Mouse (Mus musculus) frontal cortex, adult (tissue): Measurements from ENCODE around the gene Golga2.

Experiments
- ATAC-seq: cut with Nextera tagmentation; 2 replicates; pipeline ENCODE4 v1.9.2; 2017; ENCODE audit warnings: mild to moderate bottlenecking, moderate library complexity, mixed read lengths; ENCODE audit not compliant: low TSS enrichment

Gene Golga2

DNA sequence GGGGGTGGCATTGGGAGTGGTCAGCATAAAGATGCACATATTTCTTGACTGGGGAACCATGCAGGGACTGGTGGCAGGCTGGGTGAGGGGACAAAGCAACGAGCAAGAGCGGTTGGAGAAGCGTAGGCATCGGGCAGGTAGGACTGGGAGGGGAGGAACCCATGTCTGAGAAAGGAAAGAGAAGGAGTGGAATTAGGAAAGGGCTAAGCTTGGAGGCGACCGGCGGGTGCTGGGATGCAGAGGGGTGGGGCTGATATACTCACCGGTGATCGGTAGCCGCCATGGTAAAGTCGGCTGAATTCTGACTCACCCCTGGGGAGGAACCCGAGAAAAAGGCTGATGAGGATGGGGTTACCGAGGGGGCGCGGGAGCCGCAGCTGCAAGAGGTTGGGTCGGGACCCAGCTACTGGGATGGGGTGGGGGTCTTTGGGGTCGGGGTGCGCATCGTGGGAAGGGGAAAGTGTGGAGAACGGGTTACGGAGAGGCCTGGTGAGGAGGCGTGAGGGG is at the start of gene Golga2:
Gene Golga2 (plus strand): TSS at position 51 of the 507 bp plus-strand sequence.
- no peak for ATAC-seq

- no peak for ATAC-seq
Observed at GRCm38 (mm10) chr2:32237571-32237970, 49.6 kb upstream of the Golga2 start.

GRCm38 (mm10) chr2:32238708-32239435 is 48.3 kb upstream of the Golga2 start:
- ATAC-seq = no peak

GRCm38 (mm10) chr2:32240591-32240990 is 46.6 kb upstream of the Golga2 start:
- no peak for ATAC-seq

GRCm38 (mm10) chr2:32242986-32243385 is 44.2 kb upstream of the Golga2 start:
- ATAC-seq = no peak

GRCm38 (mm10) chr2:32246741-32247140 is 40.4 kb upstream of the Golga2 start:
- no peak for ATAC-seq

GRCm38 (mm10) chr2:32248377-32249361 is 38.5 kb upstream of the Golga2 start:
- no peak for ATAC-seq

DNA sequence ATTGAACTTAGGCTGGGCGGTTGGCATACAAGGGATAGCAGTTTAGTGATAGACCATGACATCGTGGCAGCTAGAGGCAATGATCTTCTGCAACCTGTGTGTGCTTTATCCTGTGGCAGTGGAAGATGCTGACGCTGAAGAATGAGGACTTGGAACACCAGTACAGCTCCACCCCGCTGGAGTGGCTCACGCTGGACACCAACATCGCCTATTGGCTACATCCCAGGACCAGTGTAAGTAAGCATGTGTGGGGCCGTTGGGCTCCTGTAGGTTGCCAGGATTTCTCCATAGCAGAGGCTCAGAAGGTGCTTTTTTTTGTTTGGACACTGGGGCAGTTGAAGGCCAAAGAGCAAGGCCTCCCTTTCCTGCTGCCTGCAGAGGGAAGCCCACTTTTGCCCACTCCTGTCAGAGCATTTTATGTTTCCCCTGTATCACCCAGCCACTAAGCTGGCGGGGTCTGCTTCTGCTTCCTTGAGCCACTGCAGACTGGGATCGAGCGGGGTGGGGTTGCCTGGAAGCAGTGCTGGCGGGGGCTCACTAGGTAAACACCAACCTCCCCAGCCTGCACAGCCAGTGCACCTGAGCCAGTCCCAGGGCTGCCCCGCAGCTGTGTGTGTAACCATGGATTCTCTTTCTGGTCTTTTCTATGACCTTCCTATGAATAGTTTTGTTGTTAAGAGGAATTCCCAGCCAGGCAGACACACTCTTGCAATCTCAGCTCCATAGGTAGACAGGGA is 35.2 kb upstream of the Golga2 start:
- no peak for ATAC-seq

DNA sequence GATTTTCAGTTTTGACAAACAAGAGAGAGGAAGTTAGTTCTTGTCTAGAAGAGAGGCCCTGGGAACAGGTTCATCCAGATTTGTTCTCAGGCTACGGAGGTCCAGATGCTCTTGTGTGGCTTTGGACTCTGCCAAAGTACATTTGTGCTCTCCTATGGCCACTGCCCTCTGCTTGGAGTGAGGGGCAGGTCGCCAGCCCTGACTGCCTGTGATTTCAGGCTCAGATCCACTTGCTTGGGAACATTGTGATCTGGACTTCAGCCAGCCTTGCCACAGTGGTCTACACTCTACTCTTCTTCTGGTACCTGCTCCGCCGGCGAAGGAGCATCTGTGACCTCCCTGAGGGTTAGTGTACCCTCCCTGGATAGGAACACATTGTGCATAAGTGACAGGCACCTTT is 34.5 kb upstream of the Golga2 start:
- ATAC-seq = no peak

- no peak for ATAC-seq
Observed at GRCm38 (mm10) chr2:32253352-32253751, 33.8 kb upstream of the Golga2 start.

DNA sequence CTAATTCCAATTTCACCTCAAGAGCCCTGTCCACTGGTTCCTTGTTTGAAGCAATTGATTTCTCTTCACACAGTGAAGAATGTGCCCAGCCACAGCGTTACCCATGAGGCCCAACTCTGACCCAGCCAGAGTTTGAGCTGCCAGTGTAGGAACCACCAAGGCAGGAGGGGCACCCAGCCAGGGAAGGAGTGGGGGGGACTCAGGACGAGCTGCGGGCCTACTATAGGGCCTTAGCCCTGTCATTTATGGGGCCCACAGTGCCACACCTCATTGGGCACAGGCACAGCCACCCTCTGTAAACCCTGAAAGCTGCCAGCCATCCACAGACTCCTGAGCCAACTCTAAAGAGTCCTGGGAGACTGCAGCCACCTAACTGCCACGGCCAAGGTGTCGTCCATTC is 32.6 kb upstream of the Golga2 start:
- ATAC-seq = no peak

DNA sequence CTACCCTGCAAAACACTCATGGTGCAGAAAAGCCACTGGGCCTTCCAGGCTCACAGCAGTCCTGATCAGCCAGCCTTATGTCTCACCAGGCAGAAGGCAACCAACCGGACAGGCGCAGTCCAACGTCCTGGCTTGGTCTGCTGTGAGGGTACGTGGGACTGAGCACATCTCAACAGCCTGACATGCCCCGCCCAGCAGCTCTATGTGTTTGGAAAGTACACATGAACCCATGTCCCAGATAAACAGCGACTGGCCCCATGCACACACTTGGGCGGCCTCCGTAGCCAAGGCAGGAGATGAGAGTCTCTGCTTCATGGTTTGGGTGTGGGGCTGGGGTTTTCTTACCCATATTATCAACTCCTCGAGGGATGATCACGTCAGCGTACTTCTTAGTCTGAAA is 30.9 kb upstream of the Golga2 start:
- ATAC-seq = no peak

- ATAC-seq = no peak
Observed at GRCm38 (mm10) chr2:32258887-32259533, 28.2 kb upstream of the Golga2 start.

GRCm38 (mm10) chr2:32259657-32260417 is 27.3 kb upstream of the Golga2 start, which contains the start of gene Uck1:
TSS of gene Uck1 (minus strand) at chr2:32260159.
- ATAC-seq = peak; percentile 98

DNA sequence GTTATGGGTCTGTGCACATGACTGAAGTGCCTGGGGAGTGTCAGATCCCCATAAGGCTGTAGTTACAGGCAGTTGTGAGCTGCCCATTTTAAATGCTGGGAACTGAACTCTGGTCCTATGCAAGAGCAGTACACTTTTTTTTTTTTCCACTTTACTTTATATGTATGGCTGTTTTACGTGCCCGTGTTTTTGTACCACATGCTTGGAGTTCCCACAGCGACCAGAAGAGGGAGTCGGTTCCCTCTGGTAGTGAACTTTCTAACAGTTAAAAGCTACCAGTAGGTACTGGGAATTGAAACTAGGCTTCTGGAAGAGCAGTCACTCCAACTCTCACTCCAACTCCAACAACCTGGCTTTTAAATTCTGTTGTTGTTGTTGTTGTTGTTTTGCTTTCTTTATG is 26.5 kb upstream of the Golga2 start:
- ATAC-seq = no peak

DNA sequence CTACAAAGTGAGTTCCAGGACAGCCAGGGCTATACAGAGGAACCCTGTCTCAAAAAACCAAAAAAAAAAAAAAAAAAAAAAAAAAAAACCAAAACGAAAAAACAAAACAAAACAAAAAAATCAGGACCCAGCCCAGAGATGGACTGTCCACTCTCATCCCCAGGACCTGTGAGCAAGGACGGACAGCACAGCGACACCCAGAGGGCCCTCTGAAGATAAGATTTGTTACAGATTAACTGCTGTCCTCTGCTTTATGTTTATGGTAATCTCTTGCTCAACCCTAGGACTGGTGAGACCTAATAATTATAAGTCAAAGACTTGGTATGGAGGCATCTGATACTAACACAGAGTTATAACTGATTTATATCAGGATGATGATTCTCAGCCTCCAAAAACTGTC is 11.4 kb upstream of the Golga2 start:
- ATAC-seq = no peak

- ATAC-seq = no peak
Observed at GRCm38 (mm10) chr2:32282289-32282688, 4.9 kb upstream of the Golga2 start.

- ATAC-seq = peak; percentile 68; the same call in 1 of the 2 replicates
Observed at GRCm38 (mm10) chr2:32282727-32283126, 4.5 kb upstream of the Golga2 start.

GRCm38 (mm10) chr2:32283986-32284385 is 3.2 kb upstream of the Golga2 start:
- no peak for ATAC-seq

DNA sequence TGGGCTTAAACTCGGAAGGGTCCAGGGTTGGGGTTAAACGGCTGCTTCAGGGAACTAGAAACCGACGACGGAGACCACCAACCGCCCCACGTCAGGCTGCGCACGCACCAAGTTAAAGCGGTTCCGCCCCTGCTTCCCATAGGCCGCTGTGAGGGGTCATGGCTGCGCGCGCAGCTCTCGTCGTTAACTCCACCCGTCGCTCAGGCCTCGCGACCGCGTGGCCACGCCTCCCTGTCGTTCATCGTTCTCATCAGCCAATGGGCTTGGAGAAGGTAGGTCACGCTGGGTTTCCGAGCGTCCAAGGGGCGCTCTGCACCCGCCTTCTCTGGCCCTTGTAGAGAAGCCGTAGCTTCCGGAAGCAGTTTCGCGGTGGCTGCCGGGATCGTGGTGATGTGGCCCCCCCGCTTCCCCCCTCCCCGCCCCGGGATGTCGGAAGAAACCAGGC is 761 bp downstream of the Golga2 start, which contains the start of gene Swi5:
Gene Swi5 (minus strand): TSS at position 153 of the 445 bp plus-strand sequence.
- ATAC-seq = peak; percentile 100
